ENCODE assay signal across 8 mouse cellular contexts in the genomic region with DNA sequence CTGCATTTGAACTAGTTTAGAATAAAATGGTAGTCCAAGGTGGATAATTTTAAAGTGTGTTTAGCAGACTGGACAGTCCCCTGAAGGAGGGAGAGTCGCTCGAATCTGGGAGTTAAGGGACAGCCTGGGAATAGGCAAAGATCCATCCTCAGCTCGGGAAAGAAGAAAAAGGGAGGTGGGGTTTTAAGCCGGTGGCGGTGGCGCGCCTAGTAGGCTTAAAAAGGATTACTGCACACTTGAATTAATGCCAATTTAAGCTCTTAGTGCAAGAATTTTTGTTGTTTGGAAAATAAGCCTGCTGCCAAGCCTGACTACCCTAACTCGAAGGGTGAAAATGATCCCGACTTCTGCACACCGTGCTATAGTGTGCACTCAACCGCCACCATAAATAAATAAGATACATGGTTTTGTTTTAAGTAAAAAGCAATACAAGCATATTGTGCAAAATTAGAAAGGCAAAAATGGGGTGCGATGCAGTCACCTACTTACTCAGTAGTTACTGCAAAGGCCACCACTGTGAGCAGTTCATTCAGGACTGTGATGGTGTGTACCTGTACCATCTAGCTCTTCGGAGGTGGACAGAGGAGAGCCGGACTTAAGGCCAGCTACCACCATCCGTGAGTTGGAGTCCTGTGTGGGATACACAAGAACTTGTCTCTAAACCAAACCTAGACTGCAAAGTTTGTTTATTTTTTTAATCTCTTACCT. TPM values are rescaled to one million over a fixed set of nuclear protein-coding genes. Genes with fewer than 3 reads are reported as not detected.
A peak's percentile ranks its signal among the peaks of the same experiment; 100 is the strongest.
DNase-seq lines count a peak whose midpoint lies in the region; ATAC-seq lines count a peak whose summit lies in the region.

No protein-coding gene starts in this region.

- 15% methylated on average over 15 of the region's 15 CpGs for WGBS in forebrain, embryonic 15.5 days
- 30% methylated on average over 15 of the region's 15 CpGs for WGBS in kidney, embryonic 15.5 days
- WGBS in midbrain, embryonic 13.5 days: 24% methylated on average over 15 of the region's 15 CpGs

- H3K4me1 ChIP-seq in megakaryocyte, embryonic 14.5 days: peaks cover 77% of the 10 kb centered on the region
- H3K4me1 ChIP-seq in forebrain, embryonic 15.5 days: peaks cover 43% of the 10 kb centered on the region
- peaks cover 50% of the 10 kb centered on the region for H3K4me1 ChIP-seq in kidney, embryonic 15.5 days
- peaks cover 50% of the 10 kb centered on the region for H3K4me1 ChIP-seq in midbrain, embryonic 13.5 days (replicated peaks)

- peak overlapping the region; percentile 91 for H3K4me2 ChIP-seq in forebrain, embryonic 15.5 days (replicated peaks)
- peak overlapping the region; percentile 98 for H3K4me2 ChIP-seq in kidney, embryonic 15.5 days
- peak overlapping the region; percentile 84 for H3K4me2 ChIP-seq in midbrain, embryonic 13.5 days (replicated peaks)

- H3K9ac ChIP-seq in forebrain, embryonic 15.5 days (replicated peaks): peak overlapping the region; percentile 58
- peak overlapping the region; percentile 34; the same call in 1 of the 2 replicates for H3K9ac ChIP-seq in kidney, embryonic 15.5 days
- peak overlapping the region; percentile 24 for H3K9ac ChIP-seq in midbrain, embryonic 13.5 days (replicated peaks)

- peaks cover 6% of the 10 kb centered on the region for H3K36me3 ChIP-seq in megakaryocyte, embryonic 14.5 days (replicated peaks; ENCODE audit: low read length)
- no peaks in the 10 kb centered on the region for H3K36me3 ChIP-seq in forebrain, embryonic 15.5 days
- H3K36me3 ChIP-seq in kidney, embryonic 15.5 days: no peaks in the 10 kb centered on the region
- no peaks in the 10 kb centered on the region for H3K36me3 ChIP-seq in midbrain, embryonic 13.5 days

- H3K27ac ChIP-seq in forebrain, embryonic 15.5 days (replicated peaks): peak overlapping the region; percentile 85
- peak overlapping the region; percentile 96 for H3K27ac ChIP-seq in kidney, embryonic 15.5 days
- H3K27ac ChIP-seq in midbrain, embryonic 13.5 days: peak overlapping the region; percentile 88

- no peak for DNase-seq in right cerebral cortex, adult 18-20 months
- DNase-seq in spleen, postnatal 10 days (ENCODE audit: low spot score in 2 of 2): no peak

- H3K4me3 ChIP-seq in megakaryocyte, embryonic 14.5 days (replicated peaks): peak overlapping the region; percentile 97
- H3K4me3 ChIP-seq in forebrain, embryonic 15.5 days: peak overlapping the region; percentile 64
- H3K4me3 ChIP-seq in kidney, embryonic 15.5 days (replicated peaks): peak overlapping the region; percentile 68
- H3K4me3 ChIP-seq in midbrain, embryonic 13.5 days (replicated peaks): peak overlapping the region; percentile 50

- H3K9me3 ChIP-seq in megakaryocyte, embryonic 14.5 days: no peaks in the 10 kb centered on the region
- no peaks in the 10 kb centered on the region for H3K9me3 ChIP-seq in forebrain, embryonic 15.5 days
- no peaks in the 10 kb centered on the region; the same call in 1 of the 2 replicates for H3K9me3 ChIP-seq in kidney, embryonic 15.5 days (replicated peaks)
- H3K9me3 ChIP-seq in midbrain, embryonic 13.5 days: no peaks in the 10 kb centered on the region

- ATAC-seq in megakaryocyte, adult 5-6 weeks (ENCODE audit: poor library complexity, severe bottlenecking): no peak
- ATAC-seq in forebrain, embryonic 15.5 days (replicated peaks): peak; percentile 27
- no peak for ATAC-seq in kidney, embryonic 15.5 days (replicated peaks; ENCODE audit: low FRiP score)
- ATAC-seq in midbrain, embryonic 13.5 days: peak; percentile 31; the same call in 1 of the 2 replicates
- ATAC-seq in granulocyte monocyte progenitor cell, adult 5-6 weeks (replicated peaks; ENCODE audit: poor library complexity, severe bottlenecking): no peak

- H3K27me3 ChIP-seq in megakaryocyte, embryonic 14.5 days (replicated peaks): no peaks in the 10 kb centered on the region
- H3K27me3 ChIP-seq in forebrain, embryonic 15.5 days: peaks cover 28% of the 10 kb centered on the region
- 0 out of 2 replicates have a peak, but pooled peaks cover 3% of the 10 kb centered on the region for H3K27me3 ChIP-seq in kidney, embryonic 15.5 days
- H3K27me3 ChIP-seq in midbrain, embryonic 13.5 days: peaks cover 30% of the 10 kb centered on the region

RNA-seq across cellular contexts. Expression of a gene that starts 3.8 kb away (rescaled TPM):
- polyA plus RNA-seq in megakaryocyte, embryonic 14.5 days (2012; ENCODE audit: insufficient read depth, low replicate concordance): 5.2 and 6.7 TPM in 2 replicates
- 69.6 and 73.1 TPM in 2 replicates for total RNA-seq in megakaryocyte, adult 5-6 weeks (2015)
- 56.2 and 66.0 TPM in 2 replicates for total RNA-seq in megakaryocyte, adult 5-6 weeks (2017)
- polyA plus RNA-seq in forebrain, embryonic 15.5 days (2015; fragmentation: Nextera tagmentation; extraction: Ambion mirVana): 12.7 and 13.0 TPM in 2 replicates
- 25.9 and 33.4 TPM in 2 replicates for polyA plus RNA-seq in kidney, embryonic 15.5 days (2015; fragmentation: Nextera tagmentation; extraction: Ambion mirVana)
- 12.9 TPM in 2 replicates for polyA plus RNA-seq in midbrain, embryonic 13.5 days (2015; fragmentation: Nextera tagmentation; extraction: Ambion mirVana)
- total RNA-seq in granulocyte monocyte progenitor cell, adult 5-6 weeks (2014; fragmentation: Nextera tagmentation): 49.3 and 54.8 TPM in 2 replicates
- 31.6 and 36.8 TPM in 2 replicates for total RNA-seq in granulocyte monocyte progenitor cell, adult 5-6 weeks (2017)

RNA-seq across cellular contexts. Expression of a gene that starts 43.1 kb away (rescaled TPM):
- polyA plus RNA-seq in megakaryocyte, embryonic 14.5 days (2012; ENCODE audit: insufficient read depth, low replicate concordance): 0.64 and 7.2 TPM in 2 replicates
- 1.5 and 1.6 TPM in 2 replicates for total RNA-seq in megakaryocyte, adult 5-6 weeks (2015)
- total RNA-seq in megakaryocyte, adult 5-6 weeks (2017): 2.9 and 3.3 TPM in 2 replicates
- polyA plus RNA-seq in forebrain, embryonic 15.5 days (2015; fragmentation: Nextera tagmentation; extraction: Ambion mirVana): 12.1 TPM in 2 replicates
- 9.5 and 9.6 TPM in 2 replicates for polyA plus RNA-seq in kidney, embryonic 15.5 days (2015; fragmentation: Nextera tagmentation; extraction: Ambion mirVana)
- polyA plus RNA-seq in midbrain, embryonic 13.5 days (2015; fragmentation: Nextera tagmentation; extraction: Ambion mirVana): 11.6 and 11.9 TPM in 2 replicates
- total RNA-seq in granulocyte monocyte progenitor cell, adult 5-6 weeks (2014; fragmentation: Nextera tagmentation): 2.9 and 6.4 TPM in 2 replicates
- 4.8 and 6.8 TPM in 2 replicates for total RNA-seq in granulocyte monocyte progenitor cell, adult 5-6 weeks (2017)

RNA-seq across cellular contexts. Expression of a gene that starts 43.2 kb away (rescaled TPM):
- 8.9 and 14.9 TPM in 2 replicates for polyA plus RNA-seq in megakaryocyte, embryonic 14.5 days (2012; ENCODE audit: insufficient read depth, low replicate concordance)
- 61.8 and 65.2 TPM in 2 replicates for total RNA-seq in megakaryocyte, adult 5-6 weeks (2015)
- 65.1 and 73.7 TPM in 2 replicates for total RNA-seq in megakaryocyte, adult 5-6 weeks (2017)
- 102 and 110 TPM in 2 replicates for polyA plus RNA-seq in forebrain, embryonic 15.5 days (2015; fragmentation: Nextera tagmentation; extraction: Ambion mirVana)
- 126 and 129 TPM in 2 replicates for polyA plus RNA-seq in kidney, embryonic 15.5 days (2015; fragmentation: Nextera tagmentation; extraction: Ambion mirVana)
- 111 and 118 TPM in 2 replicates for polyA plus RNA-seq in midbrain, embryonic 13.5 days (2015; fragmentation: Nextera tagmentation; extraction: Ambion mirVana)
- 72.9 and 97.5 TPM in 2 replicates for total RNA-seq in granulocyte monocyte progenitor cell, adult 5-6 weeks (2014; fragmentation: Nextera tagmentation)
- 91.3 and 123 TPM in 2 replicates for total RNA-seq in granulocyte monocyte progenitor cell, adult 5-6 weeks (2017)

Comparison
In these comparisons a context has a peak if more than half of its experiments do, and no peak if none do; other contexts are left out.
1. ATAC-seq: peak in forebrain, embryonic 15.5 days (single experiment) and midbrain, embryonic 13.5 days (single experiment); none in megakaryocyte, adult 5-6 weeks (single experiment), kidney, embryonic 15.5 days (single experiment) and granulocyte monocyte progenitor cell, adult 5-6 weeks (single experiment).
2. Peak in every context shown above with its lines, with median percentiles within 50 percentile points of each other: H3K4me3 ChIP-seq, H3K27ac ChIP-seq, H3K4me2 ChIP-seq and H3K9ac ChIP-seq.